Mouse (Mus musculus) olfactory bulb, adult 2 months (tissue): ENCODE measurements around the gene Mga.

Experiments used
- CTCF ChIP-seq: fragments of 200-500 bp; IDR thresholded peaks from 2 replicates; pipeline ENCODE4 v1.5.1; 2012; ENCODE audit warnings: low read depth, mild to moderate bottlenecking, low read length, moderate library complexity; ENCODE audit not compliant: insufficient read depth
- POLR2A ChIP-seq: fragments of 200-500 bp; IDR thresholded peaks from 2 replicates; pipeline ENCODE4 v1.6.1; 2012; ENCODE audit warnings: mild to moderate bottlenecking, low read depth, low read length, moderate library complexity; ENCODE audit not compliant: insufficient read depth

- TF ChIP-seq CTCF (no peak), POLR2A (no peak)
Observed at GRCm38 (mm10) chr2:119971316-119971715, 74.3 kb downstream of the Mga start.
